Mouse (Mus musculus) neutrophil, adult 59 days (primary cell): Measurements from ENCODE around the gene Zfp655. TPM values are rescaled to one million over a fixed set of nuclear protein-coding genes. Genes with fewer than 3 reads are reported as not detected.

Experiments used
- total RNA-seq, 2 experiments: library from RNA; stranded (reverse); gene quantifications; 1 replicate in 1 of 2; 2 replicates in 1 of 2; pipeline ENCODE4 v1.2.4; 2023

Zfp655 gene
- 10 to 100 TPM; 51.8 to 60.0 TPM for total RNA-seq

DNA sequence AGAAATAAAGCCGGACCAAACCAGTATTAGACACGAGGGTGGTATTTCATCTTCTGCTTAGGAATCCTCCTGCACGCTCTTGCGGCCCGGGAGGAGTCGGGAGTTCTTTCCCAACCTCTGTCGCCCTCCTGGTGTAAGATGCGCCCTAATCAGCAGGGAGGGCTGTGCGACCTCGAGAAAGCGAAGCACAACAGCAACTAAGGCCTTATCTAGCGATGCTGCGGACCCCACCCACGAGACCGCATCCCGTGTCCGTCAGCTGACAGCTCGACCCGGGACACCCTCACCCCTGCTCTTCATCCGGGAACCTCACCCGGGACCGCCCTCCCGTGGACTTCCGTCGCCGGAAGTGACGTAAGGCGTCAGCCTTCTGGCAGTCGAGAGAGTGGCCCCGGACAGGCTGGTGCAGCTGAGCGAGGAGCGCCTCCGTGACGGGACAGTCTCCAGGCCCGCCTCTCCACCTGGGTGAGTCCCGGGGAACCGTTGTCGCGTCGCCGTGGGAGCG lies at the start of gene Zfp655:
Zfp655 (plus strand) TSS at position 349 of the 505 bp plus-strand sequence.

DNA sequence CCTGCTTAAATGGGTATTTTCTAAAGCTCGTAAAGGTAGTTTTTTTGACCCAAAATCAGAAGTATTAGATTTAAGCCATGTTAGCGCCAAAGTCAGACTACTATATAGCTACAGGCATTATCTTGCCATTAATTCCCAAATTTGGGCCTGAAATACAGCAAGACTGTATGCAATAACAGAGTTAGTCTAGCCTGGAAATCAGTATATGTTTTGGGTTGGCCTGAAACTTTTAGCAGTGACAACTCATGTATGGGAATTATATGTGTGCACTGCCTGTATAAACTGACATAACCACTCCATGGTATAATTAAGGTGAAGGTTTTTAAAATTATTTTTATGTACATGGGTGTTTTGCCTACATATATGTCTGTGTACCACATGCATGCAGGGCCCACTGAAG lies 39.6 kb upstream of the Zfp655 start, which contains the start of gene Atp5j2:
Atp5j2 (minus strand) TSS at position 101 of the 400 bp plus-strand sequence.

DNA sequence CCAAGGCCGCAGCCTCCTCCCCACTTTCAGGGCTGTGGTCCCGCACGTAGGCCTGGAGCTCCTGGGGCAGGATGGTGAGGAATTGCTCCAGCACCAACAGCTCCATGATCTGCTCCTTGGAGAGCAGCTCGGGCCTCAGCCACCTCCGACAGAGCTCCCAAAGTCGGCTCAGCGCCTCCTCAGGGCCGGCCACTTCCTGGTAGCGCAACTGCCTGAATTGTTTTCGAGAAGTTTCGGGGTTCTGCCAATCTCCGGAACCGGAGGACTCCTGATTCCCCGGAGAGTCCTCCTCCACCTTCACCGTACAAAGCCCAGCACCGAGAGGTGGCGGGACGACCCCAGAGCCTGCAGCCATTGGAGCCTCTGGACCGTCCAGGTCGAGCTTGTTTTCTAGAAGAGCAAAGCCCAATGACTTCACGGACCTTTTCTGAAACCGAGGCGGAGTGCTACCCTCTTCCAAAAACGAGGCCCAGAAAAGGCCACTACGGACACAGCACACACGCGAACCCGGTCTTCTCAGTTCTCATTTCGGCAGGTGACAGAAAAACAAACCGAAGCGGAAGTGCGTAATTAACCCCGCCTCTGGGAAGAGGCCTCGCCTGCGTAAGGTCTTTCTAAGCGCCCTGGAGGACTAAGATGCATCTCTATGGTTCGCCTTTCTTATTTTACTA lies 30.1 kb upstream of the Zfp655 start, which contains the start of gene Zkscan14:
Zkscan14 (minus strand) TSS at position 548 of the 671 bp plus-strand sequence.

DNA sequence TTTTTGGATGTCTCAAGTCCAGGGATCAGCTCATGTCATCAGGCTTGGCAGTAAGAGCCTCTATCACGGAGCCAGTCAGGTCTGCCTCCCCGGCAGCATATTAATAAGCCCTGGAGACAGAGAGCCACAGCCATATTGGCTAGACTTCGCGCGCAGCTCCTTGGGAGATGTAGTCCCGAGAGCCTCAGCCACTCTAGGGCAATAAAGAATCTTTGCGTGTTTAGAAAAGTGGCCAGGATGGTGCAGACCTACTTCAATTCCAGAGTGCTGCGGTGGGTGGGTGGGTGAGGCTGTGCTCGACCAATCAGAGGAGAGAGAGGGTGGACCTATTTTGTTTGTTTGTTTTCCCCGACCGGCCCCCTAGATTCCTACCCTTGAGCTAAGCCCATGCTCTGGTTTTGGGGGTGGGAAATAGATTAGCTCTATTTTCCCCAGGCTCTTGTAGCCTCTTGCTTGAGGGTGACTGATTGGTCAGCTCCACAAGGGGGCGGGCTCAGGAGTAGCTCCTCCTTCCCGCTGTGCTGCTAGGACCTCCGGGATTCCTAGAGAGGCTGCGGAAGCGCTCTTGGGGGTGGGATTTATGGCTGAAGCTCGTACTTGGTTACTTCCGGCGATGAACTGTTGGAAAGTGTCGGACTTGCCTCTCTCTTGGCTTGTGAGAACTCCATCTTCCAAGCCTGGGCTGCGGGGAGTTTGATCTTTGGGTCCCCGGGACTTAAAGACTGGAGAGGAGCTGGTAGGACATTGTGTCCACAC lies 27.4 kb upstream of the Zfp655 start, which contains the start of gene Zkscan5:
Zkscan5 (plus strand) TSS at position 627 of the 756 bp plus-strand sequence.

DNA sequence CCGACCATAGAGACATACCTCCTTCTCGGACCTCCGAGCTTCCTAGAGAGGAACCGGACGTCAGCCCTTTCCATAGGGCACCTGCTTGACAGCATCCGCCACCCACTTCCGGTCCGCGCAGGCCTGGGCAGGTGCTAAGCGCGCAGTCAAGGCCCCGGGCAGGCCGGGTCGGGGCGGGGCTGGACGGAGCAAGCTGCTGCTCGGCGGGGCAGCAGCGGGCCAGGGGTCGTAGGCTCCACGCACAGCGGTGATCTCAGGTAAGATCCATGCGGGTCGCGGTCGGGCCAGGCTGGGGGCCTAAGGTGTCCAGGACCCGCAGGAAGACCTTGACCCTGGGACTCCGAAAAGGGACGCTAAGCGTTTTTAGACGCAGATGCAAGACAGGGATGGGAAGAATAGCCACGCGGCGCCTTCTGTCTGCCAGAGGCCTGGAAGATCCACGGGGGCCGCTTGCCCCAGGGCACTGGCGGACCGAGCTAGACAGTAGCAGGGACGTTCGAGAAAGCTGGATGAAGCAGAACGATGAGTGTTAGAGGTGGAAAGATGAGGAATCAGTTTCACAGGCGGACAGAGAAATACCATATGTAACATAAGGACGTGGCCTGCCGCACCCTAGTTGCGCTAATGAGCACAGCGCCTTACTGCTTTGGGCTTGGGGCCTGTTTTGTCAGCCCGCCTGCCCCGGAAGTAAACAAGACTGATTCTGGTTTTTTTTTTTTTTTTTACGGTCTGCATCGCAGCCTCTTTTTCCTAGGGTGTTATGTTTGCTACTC lies 49.0 kb downstream of the Zfp655 start, which contains the start of gene Zscan25:
Zscan25 (plus strand) TSS at position 130 of the 773 bp plus-strand sequence.

Other genes with a start within 250 kb of the Zfp655 start
- gene Gm4871, start 199.0 kb upstream of the Zfp655 start, total RNA-seq = not detected
- not detected for gene 1700018F24Rik, start 188.7 kb upstream of the Zfp655 start, total RNA-seq
- gene Arpc1a, start 147.9 kb upstream of the Zfp655 start, total RNA-seq = 10 to 100 TPM; 91.4 to 98.0 TPM
- not detected for gene Kpna7, start 147.7 kb upstream of the Zfp655 start, total RNA-seq
- gene Arpc1b, start 117.5 kb upstream of the Zfp655 start, total RNA-seq = 1,000 to 10,000 TPM; 1,066 to 1,148 TPM
- gene Pdap1, start 91.5 kb upstream of the Zfp655 start, total RNA-seq = 10 to 100 TPM; 39.5 to 40.4 TPM
- 100 to 1,000 TPM; 131 to 134 TPM for gene Bud31, start 91.4 kb upstream of the Zfp655 start, total RNA-seq
- gene Ptcd1, start 64.6 kb upstream of the Zfp655 start, total RNA-seq = 10 to 100 TPM; 15.9 to 17.0 TPM
- gene Cpsf4, start 64.5 kb upstream of the Zfp655 start, total RNA-seq = 10 to 100 TPM; 26.6 to 27.8 TPM
- gene Atp5j2, start 39.7 kb upstream of the Zfp655 start, total RNA-seq = 100 to 1,000 TPM in 1 of 2 experiments, 10 to 100 TPM in 1; 89.0 to 108 TPM
- gene Zkscan14, start 29.8 kb upstream of the Zfp655 start, total RNA-seq = 10 to 100 TPM; 13.4 to 14.8 TPM
- 1 to 10 TPM; 4.2 to 7.5 TPM for gene Zkscan5, start 27.2 kb upstream of the Zfp655 start, total RNA-seq
- gene Zscan25, start 48.8 kb downstream of the Zfp655 start, total RNA-seq = 10 to 100 TPM in 1 of 2 experiments, 1 to 10 TPM in 1; 9.5 to 16.1 TPM
- not detected for gene Cyp3a57, start 113.6 kb downstream of the Zfp655 start, total RNA-seq
- not detected for gene Cyp3a16, start 238.0 kb downstream of the Zfp655 start, total RNA-seq